Mouse (Mus musculus) c-Kit-negative CD71-positive TER-119-positive erythroid progenitor cells, embryonic 14.5 days (primary cell): ENCODE measurements around the gene Hyal3.
"Not testable (repeated sequence)": the region's sequence is repeated elsewhere in the genome, so short reads cannot be mapped to it uniquely, and the experiment has no call there.

ENCODE experiments used
- DNase-seq: peaks from one replicate; pipeline ENCODE4 v3.0.0-alpha.2; 2013; ENCODE audit warnings: low read depth, low spot score

Hyal3 gene

DNA sequence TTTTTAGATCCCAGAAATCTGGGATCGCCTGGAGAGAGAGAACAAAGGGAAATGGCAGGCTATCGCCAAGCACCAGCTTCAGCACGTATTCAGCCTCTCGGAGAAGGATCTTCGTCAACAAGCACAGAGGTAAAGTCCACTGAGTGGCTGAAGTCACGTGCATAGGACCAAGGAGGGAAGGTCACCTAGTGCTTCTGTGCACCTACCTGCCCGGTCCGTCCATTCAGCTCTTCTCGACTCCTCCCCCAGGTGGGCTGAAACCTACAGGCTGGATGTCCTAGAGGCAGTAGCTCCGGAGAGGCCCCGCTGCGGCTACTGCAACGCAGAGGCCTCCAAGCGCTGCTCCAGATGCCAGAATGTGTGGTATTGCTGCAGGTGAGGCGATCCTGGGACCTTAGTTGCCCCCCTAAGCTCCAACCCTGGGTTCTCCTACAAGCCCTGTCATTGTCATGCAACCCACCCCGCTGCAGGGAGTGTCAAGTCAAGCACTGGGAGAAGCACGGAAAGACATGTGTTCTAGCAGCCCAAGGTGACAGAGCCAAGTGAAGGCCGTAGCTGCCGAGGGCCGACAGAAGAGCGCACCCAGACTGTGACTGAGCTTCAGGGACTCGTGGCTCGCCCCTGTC is 30.0 kb upstream of the Hyal3 start:
- DNase-seq, result no peak

DNA sequence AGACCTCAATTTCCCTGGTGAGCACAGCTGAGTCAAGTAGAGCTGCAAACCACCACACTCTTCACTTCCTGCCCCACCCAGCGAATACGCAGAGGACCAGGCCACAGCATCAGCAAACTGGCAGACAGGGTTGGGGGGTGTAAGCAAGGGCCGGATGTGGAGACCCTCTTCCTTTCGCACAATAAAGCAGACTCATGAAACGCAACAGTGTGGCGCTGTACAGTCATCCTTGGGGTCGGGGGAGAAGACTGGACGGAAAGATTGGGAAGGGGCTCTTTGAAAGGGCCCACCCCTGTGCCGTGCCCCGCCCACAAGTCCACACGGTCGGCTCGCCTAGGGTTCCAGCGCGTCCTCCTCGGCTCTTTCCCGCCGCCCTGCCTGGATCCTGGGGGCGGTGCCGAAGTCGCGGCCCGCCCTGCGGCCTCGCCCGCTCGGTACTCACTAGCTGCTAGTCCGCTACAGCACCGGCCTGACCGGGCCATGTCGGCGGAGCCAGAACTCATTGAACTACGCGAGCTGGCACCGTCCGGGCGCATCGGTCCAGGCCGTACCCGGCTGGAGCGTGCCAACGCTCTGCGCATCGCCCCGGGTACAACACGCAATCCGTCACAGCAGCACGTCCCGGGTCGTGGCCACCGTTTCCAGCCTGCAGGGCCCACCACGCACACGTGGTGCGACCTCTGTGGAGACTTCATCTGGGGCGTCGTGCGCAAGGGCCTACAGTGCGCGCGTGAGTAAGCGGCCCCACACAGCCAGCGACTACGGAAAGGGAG is 29.3 kb upstream of the Hyal3 start, which contains the start of gene Rassf1:
TSS of gene Rassf1 (plus strand) at position 439 of the 773 bp plus-strand sequence.
- peak; percentile 60 for DNase-seq

DNA sequence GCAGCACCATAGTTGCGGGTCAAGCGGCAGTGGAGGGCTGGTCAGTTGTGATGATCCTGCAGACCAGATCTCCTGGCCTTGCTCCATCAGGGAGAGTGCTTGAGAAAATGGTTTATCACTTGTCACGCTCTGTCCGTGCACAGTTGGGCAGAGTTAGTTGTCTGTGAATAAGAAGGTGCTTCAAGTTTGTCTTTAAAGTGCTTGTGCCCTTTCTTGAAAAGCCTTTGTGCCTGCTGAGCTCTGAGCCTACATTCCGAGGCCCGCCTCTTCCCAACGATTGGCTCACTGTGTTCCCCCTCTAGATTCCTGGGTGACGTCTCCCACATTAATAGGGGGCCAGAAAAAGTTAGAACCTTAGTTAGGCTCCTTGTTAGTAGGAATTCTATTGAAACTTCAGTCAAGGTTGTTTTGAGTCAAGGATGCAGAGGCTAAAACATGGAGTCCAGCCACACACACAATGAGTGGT is 28.7 kb upstream of the Hyal3 start:
- DNase-seq, result no peak

DNA sequence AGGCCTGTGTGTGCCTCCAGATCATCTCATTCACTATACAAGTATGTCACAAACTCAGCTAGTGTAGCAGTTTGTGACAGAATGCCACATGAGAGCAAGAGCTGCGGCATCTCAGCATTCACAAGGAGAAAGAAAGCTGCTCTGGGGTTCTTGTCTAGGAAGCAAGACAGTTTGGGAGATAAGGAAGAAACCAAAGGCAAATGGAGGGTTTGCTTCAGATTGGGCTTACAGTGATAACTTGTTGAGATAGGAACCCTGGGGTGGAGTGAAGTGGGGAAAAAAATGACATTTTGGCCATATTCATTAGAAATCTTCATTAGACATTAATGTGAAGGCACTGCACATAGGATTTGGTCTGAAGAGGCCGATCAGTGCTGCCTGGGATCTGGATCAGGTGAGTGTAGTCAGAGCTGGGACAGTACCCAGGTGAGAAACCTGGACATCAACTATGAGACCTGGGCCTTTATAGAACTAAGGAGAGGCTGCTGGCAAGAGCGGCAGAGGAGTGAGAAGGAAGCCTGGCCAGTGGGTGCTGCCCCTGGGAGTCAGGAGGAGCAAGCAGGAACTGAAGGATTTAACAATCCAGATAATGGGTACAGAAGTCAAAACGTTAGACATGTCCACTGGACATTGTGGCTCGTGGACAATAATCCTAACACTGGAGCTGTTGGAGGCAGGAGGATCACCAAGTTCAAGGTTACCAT is 27.8 kb upstream of the Hyal3 start:
- no peak for DNase-seq

DNA sequence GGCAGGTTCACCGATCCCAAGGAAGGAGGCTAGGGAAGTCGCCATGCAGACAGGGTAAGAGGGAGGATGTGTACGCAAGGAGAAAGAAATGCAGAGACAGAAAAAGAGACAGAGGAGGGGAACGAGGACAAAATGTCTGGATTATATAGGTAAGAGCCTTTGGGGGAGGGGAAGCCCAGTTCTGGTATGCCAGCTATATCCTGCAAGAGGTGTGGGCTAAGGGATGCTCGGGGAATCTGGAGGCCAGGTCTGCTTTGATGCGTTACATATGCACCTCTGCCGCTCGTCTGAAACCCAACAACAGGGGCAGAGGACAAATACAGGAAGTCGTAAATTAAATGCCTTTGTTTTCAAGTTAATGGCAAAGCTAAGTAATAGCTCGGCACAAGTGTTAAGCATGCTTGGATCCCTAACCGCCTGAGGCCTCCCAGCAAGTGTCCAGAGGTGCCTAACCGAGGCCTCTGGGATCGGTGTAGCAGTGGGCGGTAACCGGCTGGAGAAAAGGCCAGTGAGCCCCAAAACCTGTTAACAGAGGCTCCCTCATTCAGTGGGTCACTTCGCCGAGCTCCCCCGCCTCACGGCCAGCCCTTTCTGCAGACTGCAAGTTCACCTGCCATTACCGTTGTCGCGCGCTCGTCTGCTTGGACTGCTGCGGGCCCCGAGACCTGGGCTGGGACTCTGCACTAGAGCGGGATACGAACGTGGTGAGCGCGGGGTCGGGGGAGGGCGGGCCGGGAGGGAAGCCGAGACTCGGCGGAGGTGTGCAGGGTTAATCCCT is 26.9 kb upstream of the Hyal3 start:
- DNase-seq, result no peak

DNA sequence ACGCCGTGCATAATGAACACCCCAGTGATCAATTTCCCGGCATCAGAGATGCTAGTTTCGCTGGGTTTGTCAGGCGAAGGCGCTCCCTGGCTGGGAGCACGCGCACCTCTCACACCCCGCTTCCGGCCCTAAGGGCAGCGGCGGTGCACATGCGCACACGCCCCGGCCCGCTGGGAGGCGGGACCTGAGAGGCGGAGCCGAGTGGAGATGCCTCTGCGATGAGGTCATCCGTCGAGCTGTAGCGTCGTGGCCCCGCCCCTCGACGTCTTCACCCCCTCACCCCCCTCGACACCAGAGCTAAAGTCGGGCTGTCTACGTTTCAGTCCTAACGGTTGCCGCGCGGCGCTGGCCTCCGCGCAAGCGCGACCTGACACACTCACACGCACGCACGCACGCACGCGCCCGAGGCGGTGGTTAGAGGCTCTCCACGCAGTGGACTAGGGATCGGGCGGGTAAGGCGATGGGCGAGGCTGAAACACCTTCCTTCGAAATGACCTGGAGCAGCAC is 26.2 kb upstream of the Hyal3 start:
- peak; percentile 96 for DNase-seq

DNA sequence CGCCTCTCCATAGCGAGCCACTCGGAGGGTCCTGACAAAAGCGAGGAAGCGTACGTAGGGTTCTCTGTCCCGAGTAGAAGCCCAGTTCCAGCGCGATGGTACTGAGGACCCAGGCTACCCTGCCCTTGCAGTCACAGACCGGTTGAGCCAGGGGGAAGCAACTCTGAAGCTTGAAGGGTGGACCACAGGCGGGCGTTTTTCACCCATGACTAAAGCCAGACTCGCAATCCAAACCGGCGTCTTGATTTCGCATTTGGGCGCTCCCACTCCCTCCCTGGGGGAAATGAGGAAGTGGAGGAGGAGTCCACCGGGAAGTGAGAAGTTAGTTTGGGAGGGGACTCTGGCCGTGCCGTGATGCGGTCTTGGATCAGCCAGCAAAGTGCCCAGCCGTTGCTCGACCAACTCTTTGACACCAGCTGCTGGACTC is 25.6 kb upstream of the Hyal3 start:
- no peak for DNase-seq

DNA sequence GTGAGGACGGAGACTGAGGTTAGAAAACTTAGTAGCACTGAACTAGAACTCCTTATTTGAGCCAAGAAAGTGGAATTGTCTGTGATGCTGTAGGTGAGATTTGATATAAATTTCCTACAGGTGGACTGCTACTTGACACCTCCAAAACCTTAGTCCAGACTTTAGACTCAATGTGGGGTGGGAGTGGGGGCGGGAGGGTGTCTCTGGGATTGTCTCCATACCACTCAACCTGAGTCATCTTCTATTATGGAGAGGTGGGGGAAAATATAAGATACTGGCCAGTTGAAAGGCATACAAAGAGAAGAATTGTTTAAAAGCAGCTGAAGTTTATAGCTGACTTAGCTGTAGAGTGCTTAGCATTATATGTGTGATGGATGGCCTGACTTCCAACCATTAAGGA is 24.9 kb upstream of the Hyal3 start:
- DNase-seq, result no peak

DNA sequence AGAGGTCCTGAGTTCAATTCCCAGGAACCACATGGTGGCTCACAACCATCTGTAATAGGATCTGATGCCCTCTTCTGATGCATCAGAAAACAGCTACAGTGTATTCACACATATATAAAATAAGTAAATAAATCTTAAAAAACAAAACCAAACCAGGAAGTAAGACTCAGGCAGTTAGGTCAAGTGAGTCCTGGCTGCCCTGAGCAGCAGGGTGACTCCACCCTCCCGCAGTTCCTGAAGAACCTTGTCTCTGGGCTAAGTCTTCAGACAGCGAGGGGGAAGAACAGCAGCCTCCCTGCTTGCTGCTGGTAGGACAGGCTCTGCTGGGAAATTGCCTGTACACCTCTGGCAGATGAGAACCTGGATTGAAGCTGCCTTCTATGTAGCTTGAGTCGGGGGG is 24.3 kb upstream of the Hyal3 start:
- no peak for DNase-seq

DNA sequence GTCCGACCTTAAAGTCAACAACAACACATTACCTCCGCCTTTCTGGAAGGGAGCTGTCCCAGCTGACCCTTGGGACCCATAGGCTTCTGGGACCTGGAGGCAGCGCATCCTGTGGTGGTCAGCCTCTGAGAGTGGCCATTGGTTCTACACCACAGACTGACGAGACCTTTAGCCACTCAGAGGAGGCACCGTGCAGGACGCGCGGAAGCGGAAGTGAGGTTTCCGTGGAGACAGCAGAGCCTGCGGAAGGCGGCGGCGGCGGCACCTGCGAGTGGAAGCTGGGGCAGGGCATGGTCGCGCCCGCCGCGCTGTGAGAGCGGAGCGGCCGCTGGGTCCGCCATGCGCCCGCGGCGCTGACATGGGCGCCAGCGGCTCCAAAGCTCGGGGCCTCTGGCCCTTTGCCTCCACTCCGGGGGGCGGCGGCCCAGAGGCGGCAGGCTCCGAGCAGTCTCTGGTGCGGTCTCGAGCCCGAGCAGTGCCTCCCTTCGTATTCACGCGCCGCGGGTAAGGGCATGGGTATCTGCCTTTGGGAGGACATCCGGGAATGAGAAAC is 17.5 kb upstream of the Hyal3 start, which contains the start of gene Tusc2:
TSS of gene Tusc2 (plus strand) at position 227 of the 553 bp plus-strand sequence.
- DNase-seq, result peak; percentile 84

DNA sequence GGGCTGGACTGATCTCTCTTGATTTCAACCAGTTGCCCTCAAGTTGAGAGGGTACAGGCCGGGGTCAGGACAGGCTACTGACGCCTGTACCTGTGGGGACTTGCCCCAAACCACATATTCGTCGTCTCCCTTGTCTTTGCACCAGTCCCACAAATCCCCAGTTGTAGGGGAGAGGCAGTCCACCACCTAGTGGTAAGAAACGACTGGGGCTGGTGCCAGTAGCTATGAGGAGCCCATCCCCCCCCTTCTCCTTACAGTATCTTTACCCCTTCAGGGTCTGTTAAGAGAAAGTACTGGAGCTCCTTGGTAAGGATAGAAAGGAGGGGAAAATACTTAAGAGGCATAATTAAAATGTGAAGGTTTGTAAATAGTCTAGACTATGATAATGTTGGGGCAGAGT is 15.1 kb upstream of the Hyal3 start:
- not testable (repeated sequence) for DNase-seq

DNA sequence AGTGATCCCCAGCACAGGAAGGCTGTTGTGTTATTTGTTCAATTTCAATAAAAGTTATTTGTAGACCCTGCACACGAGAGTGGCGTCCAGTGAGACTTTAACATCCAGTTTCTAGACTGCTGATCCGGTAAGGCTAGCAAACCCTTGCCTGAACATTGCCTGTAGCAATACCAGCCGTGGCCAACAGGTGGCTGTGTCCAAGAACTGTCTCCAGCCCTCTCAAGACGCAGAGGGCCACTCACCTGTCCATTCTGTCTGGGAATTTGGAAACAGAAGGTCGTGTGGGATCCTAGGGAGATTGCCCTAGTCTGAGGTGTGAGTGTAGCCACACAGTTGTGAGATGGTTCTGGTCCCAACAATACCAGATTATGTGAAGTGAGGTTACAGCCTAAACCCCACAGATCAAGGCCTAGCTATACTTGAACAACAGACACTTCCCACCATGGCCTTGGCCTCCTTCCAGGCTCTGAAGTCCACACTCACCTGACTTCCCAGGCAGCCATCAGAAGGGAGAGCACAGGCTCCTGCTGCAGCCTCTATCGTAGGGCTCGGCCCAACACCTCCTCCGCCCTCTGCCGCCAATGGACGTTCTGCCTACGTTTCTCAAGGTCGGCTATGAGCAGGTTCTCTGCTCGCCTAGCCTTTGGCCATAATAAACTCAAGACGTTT is 14.4 kb upstream of the Hyal3 start:
- peak; percentile 75 for DNase-seq

DNA sequence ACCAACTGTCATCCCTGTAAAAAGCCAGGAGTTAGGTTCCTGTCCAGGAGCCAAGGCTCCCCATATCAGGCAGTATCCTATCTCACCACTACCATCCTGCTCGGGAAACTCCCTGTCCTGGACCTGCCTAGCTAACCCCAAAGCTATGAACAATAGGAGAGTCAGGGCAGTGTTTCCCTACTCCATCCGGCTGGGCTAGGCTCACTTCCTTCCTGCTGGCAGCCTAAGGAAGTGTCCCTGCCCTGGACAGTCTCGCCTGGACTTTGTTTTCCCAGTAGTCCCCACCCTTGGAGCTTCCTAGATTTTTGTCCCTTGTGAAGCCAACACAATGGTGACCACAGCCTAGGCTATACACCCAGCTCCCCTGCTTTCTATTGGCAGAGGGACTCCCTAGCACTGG is 13.8 kb upstream of the Hyal3 start:
- DNase-seq, result no peak

DNA sequence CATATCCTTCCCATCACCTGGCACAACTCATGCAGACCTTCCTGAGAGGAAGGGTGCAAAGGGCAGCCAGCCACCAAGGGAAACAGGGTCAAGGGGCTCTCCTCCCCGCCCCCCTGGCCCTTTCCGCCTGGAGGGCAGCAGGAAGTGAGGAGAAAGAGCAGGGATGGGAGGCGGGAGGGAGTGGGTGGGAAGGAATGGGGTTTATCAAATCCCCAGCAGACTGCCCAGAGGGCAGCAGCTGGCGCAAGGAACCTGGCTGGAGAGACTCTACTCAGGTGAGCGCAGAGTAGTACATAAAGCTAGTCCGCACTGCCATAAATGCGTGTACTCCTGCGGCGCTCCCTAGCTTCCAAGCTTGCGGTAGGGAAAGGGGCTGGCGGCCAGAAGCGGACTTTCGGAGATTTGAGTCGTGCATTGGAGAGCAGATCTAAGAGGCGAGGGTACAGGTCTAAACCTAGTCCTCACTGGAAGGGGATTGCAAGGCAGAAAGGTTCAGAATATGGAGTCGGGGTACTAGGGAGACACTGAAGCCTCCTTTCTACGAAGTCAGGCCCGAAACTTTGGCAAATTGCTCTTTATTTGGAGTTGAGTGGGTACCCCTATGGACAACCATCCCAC is 12.8 kb upstream of the Hyal3 start, which contains the start of gene Hyal2:
TSS of gene Hyal2 (plus strand) at position 244 of the 618 bp plus-strand sequence.
- no peak for DNase-seq

DNA sequence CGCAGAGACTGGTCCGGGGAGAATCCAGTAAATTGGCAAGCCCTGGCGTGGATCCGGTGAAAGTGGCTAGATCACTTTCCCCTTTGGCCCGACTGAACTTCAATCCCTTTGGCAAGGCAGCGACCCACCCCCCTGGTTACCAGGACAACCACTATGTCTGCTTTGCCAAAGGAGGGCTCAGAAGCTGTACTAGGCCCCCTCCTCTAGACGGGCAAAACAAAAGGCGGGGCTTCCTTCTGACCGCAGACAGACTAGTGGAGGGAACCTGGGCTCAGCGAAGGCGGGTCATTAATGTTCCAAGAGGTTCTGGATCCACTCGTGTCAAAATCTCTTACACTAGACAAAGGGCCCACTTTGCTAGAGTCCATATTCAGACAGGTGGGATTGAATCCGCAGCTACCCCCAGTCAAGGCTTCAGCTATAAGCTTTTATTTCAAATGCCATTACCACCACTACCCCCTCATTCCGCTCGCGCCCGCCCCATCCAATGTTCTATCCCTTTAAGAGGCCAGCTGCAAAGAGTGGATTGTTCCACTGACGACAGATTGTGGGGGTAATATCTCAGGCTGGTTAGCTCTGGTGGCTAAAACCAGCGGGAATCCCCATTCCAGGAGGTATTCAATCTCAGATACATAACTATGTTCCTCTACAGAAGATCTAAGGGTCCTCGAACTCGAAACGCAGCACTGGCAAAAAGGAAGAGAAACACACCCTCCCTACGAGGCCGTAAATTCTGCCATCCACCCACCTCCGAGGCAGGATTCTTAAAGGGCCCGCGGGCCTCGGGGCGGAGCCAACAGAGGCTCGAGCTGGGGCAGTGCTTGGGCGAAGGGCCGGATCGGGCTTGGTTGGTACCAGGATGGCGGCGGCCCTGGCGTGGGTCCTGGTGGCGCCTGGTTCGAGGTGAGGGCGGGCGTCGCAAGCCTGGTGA is 12.0 kb upstream of the Hyal3 start:
- DNase-seq, result peak; percentile 83

DNA sequence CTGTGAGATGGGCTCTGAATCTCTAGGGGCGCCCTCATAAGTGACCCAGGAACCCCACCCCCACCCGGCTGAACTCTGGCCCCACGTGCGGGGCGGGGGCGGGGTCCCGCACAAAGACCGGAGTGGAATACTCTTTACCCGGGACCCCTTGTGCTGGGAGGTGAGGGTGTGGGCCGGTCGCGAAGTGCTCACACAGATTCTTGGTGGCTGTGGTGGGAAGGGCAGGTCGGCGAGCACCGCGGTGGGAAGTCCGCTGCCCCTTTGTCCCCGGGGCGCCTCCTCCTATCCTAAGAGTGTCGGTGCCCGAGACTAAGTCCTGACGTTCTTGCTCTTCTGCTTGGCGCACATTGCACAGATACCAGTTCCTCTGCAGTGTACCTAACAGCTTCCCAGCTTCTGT is 11.3 kb upstream of the Hyal3 start:
- DNase-seq, result no peak

DNA sequence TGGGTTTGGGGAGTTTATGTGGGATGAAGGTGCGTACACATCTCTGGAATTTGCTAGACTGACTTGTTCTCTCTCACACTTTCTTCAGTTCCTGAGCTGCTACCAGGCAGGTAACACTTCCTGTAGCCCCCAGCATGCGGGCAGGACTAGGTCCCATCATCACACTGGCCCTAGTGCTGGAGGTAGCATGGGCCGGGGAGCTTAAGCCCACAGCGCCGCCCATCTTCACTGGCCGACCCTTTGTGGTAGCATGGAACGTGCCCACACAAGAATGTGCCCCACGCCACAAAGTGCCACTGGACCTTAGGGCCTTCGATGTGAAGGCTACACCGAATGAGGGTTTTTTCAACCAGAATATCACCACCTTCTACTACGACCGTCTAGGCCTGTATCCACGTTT is 10.6 kb upstream of the Hyal3 start:
- DNase-seq, result no peak

DNA sequence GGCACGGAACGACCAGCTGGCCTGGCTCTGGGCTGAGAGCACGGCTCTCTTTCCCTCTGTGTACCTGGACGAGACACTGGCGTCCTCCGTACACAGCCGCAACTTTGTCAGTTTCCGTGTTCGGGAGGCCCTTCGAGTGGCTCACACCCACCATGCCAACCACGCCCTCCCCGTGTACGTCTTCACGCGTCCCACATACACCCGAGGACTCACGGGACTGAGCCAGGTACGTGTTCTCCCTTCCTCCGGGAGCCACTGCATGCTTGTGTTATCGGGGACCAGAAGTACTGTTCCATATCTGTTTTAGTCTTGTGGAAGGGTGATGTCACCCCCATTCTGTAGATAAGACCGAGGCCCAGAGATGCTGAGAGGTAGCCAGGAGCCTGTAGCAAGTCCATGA is 9.8 kb upstream of the Hyal3 start:
- peak; percentile 67 for DNase-seq
